Mouse (Mus musculus) cerebellum, adult 2 months (tissue): Measurements from ENCODE around the gene Camk2d. TPM values are rescaled to one million over a fixed set of nuclear protein-coding genes. Genes with fewer than 3 reads are reported as not detected.

Source experiments
- DNase-seq, 2 experiments: peaks; one replicate each; pipeline ENCODE4 v3.0.0; 2021
- H3K27ac ChIP-seq: fragments of 200-500 bp; 2 replicates; pipeline ENCODE4 v1.5.1; 2012; ENCODE audit warnings: low read length, control low read depth, inconsistent platforms; ENCODE audit not compliant: insufficient read depth
- H3K27me3 ChIP-seq: fragments of 200-500 bp; 2 replicates; pipeline ENCODE4 v1.6.1; 2012; ENCODE audit warnings: inconsistent platforms, mild to moderate bottlenecking, low read length, moderate library complexity; ENCODE audit not compliant: control insufficient read depth, insufficient read depth
- H3K4me1 ChIP-seq: fragments of 200-500 bp; 2 replicates; pipeline ENCODE4 v1.6.1; 2011; ENCODE audit warnings: low read length; ENCODE audit not compliant: control insufficient read depth, insufficient read depth
- H3K4me3 ChIP-seq: fragments of 200-500 bp; replicated peaks from 2 replicates; pipeline ENCODE3; 2011; ENCODE audit warnings: mild to moderate bottlenecking, low read depth, low read length, control low read depth; ENCODE audit not compliant: insufficient read depth
- CTCF ChIP-seq: fragments of 200-500 bp; IDR thresholded peaks from 2 replicates; pipeline ENCODE4 v1.5.1; 2011; ENCODE audit warnings: low read depth, mild to moderate bottlenecking, control low read depth, low read length, moderate library complexity, borderline replicate concordance; ENCODE audit not compliant: insufficient read depth
- POLR2A ChIP-seq: fragments of 200-500 bp; IDR thresholded peaks from 2 replicates; pipeline ENCODE4 v1.6.1; 2011; ENCODE audit warnings: low read length, control low read depth, borderline replicate concordance; ENCODE audit not compliant: insufficient read depth
- WGBS: fragments of 180-500 bp; shearing (Covaris S2); methylation state at CpG from one replicate; pipeline ENCODE4 v1.1.7; 2018; 5-methylcytosine and 5-hydroxymethylcytosine counted together
- polyA plus RNA-seq: library from polyadenylated mRNA; depleted of rRNA; stranded (reverse); fragments of >200 nt; gene quantifications from 2 replicates; pipeline ENCODE4 v1.2.3, GENCODE M21; 2012

The Camk2d gene
- polyA plus RNA-seq, 1 experiment, result 162 TPM

- no peak overlapping the region for H3K4me3 ChIP-seq
- H3K4me1 ChIP-seq, result no peaks in the 10 kb centered on the region
- no peak for TF ChIP-seq POLR2A
- no peak for TF ChIP-seq CTCF
- no peak for DNase-seq
- H3K27ac ChIP-seq, result no peak overlapping the region
- H3K27me3 ChIP-seq, result no peaks in the 10 kb centered on the region
- 96% methylated on average over 7 of the region's 7 CpGs for WGBS
Observed at GRCm38 (mm10) chr3:126589556-126589955, 6.5 kb upstream of the Camk2d start.

- no peak for DNase-seq
- H3K27ac ChIP-seq, result no peak overlapping the region
- WGBS, result 76% methylated on average over 4 of the region's 4 CpGs
- H3K4me3 ChIP-seq, result no peak overlapping the region
- no peak for TF ChIP-seq CTCF
- no peak for TF ChIP-seq POLR2A
- no peaks in the 10 kb centered on the region for H3K4me1 ChIP-seq
- no peaks in the 10 kb centered on the region for H3K27me3 ChIP-seq
Observed at GRCm38 (mm10) chr3:126595456-126595855, 646 bp upstream of the Camk2d start.

DNA sequence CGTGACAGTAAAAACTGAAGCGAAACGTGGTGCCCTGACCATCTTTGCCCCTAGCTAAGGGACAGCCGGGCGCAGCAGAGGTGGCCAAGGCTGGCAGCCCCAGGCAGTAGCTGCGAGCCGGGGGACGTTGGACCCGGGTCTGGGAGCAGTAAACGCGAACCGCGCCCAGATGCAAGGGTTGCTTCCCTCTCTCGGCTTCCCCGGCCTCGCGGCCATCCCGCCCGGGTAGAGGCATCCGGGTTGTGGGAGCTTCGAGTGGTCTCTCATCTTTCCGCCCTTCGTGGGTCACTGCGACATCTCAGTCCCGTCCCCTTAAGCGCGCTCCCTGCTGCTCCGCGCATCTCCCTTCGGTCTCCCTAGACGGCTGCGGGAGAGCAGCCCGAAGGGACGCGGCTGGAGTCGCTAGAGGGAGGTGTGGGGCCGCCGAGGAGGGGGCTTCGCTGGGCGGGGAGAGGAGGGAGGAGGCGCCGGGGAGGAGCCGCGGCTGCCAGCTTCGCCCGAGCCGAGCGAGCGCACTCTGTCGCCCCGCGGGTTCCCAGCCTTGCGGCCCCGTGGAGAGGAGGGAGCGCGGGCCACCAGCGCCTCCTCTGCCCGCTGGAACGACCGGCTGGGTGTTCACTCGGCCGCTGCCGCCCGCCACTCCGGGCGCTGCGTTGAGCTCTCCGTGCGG is 524 bp downstream of the Camk2d start:
- peak; percentile 82 to 89 for DNase-seq
- Histone ChIP-seq H3K4me1 (no peaks in the 10 kb centered on the region; the same call in none of the 2 replicates), H3K27ac (peak overlapping the region; percentile 95), H3K4me3 (peak overlapping the region; percentile 97), H3K27me3 (no peaks in the 10 kb centered on the region)
- no peak; the same call in 1 of the 2 replicates for TF ChIP-seq CTCF
- TF ChIP-seq POLR2A, result no peak
- under 1% methylated on average over 60 of the region's 69 CpGs for WGBS

DNA sequence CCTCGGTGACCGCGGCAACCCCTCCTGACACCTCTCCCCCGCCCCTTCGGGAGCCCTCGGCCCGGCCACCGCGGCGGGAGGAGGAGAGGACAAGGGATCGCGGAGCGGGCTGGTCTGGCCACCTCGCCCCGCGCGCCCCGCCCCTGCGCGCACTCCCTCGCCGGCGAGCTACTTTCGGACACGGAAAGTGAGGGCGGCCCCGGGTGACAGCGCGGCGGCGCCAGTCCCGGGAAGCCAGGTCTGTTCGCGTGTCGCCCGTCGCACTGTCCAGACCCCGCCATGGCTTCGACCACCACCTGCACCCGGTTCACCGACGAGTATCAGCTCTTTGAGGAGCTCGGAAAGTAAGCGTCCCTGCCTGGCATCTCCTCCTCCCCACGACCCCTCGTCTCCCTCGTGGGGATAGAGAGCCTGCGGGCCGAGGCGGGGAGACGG is 1.1 kb downstream of the Camk2d start:
- under 1% methylated on average over 51 of the region's 51 CpGs for WGBS
- TF ChIP-seq POLR2A (peak; percentile 54; the same call in 1 of the 2 replicates), CTCF (no peak)
- peak in 1 of 2 experiments; percentile 89 for DNase-seq
- Histone ChIP-seq H3K4me3 (peak overlapping the region; percentile 97), H3K4me1 (no peaks in the 10 kb centered on the region; the same call in none of the 2 replicates), H3K27ac (peak overlapping the region; percentile 95), H3K27me3 (no peaks in the 10 kb centered on the region)

- TF ChIP-seq CTCF, result no peak
- no peak for TF ChIP-seq POLR2A
- WGBS, result under 1% methylated on average over 29 of the region's 29 CpGs
- peak; percentile 58 to 69 for DNase-seq
- no peaks in the 10 kb centered on the region for H3K27me3 ChIP-seq
- H3K4me1 ChIP-seq, result peaks cover under 1% of the 10 kb centered on the region
- peak overlapping the region; percentile 97 for H3K4me3 ChIP-seq
- H3K27ac ChIP-seq, result peak overlapping the region; percentile 95
Observed at GRCm38 (mm10) chr3:126597596-126598328, 1.7 kb downstream of the Camk2d start.

DNA sequence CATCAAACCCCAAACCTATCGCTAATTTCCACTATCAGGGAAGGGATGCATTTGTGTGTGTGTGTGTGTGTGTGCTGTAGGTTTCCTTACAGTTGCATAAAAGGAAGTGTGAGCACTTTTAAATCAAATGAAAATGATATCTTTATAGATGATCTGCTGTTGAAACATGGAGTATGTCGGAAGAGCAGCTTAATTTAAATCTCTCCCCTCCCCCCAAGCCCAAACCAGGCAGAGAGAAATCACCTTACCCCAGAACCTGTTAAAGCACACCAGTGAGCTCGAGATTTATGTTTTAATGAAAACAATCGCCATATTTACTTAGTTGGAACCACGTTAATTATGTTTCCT is 2.2 kb downstream of the Camk2d start:
- Histone ChIP-seq H3K4me1 (peaks cover 3% of the 10 kb centered on the region), H3K27ac (peak overlapping the region; percentile 95), H3K27me3 (no peaks in the 10 kb centered on the region), H3K4me3 (peak overlapping the region; percentile 97)
- no peak for TF ChIP-seq CTCF
- 0 out of 2 replicates have a peak, but pooled peaks have one; percentile 14 for TF ChIP-seq POLR2A
- peak in 1 of 2 experiments; percentile 50 for DNase-seq
- WGBS, result 2% methylated on average over 5 of the region's 5 CpGs

DNA sequence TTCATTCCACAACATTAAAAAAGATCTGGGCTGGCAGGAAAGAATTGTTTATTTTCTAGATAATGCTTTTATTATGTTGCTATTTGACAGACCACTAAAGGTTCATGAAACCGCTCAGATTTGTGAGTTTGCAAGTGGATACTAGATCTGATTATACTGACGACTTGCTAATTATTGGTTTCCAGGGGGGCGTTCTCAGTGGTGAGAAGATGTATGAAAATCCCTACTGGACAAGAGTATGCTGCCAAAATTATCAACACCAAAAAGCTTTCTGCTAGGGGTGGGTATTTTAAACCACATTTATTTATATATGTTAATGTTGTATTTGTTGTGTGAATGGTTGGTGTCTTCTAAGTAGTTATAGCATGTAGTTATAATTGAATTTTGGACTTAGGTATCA is 2.8 kb downstream of the Camk2d start:
- Histone ChIP-seq H3K4me1 (peaks cover 3% of the 10 kb centered on the region), H3K27me3 (no peaks in the 10 kb centered on the region), H3K4me3 (peak overlapping the region; percentile 97), H3K27ac (no peak overlapping the region)
- DNase-seq, result no peak
- WGBS, result 7% methylated on average over 3 of the region's 3 CpGs
- TF ChIP-seq POLR2A (no peak), CTCF (no peak)

DNA sequence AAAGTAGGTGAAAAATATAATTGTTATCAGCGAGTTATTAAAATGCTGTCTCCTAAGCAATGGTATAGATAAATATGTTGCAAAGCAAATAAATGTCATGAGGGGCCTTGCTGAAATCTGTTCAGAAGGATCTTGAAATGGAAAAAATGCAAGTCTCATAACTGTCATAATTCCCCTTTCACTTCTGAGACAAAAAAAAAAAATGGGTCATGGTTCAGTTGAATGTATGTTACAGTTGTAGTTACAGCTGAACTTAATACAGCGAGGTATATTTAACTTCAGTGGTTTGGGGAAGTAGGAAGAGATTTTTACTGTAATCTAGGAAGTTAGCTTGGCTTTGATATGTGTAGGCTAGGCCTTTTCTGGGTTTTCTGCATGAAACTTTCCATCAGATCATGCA is 3.2 kb downstream of the Camk2d start:
- H3K4me3 ChIP-seq, result peak overlapping the region; percentile 97
- WGBS, result 76% methylated on average over 2 of the region's 2 CpGs
- TF ChIP-seq POLR2A, result no peak
- no peak for TF ChIP-seq CTCF
- H3K27me3 ChIP-seq, result no peaks in the 10 kb centered on the region
- H3K27ac ChIP-seq, result no peak overlapping the region
- DNase-seq, result no peak
- peaks cover 3% of the 10 kb centered on the region for H3K4me1 ChIP-seq
